Mouse (Mus musculus): ENCODE measurements around the gene Tbxas1.

The Tbxas1 gene

DNA sequence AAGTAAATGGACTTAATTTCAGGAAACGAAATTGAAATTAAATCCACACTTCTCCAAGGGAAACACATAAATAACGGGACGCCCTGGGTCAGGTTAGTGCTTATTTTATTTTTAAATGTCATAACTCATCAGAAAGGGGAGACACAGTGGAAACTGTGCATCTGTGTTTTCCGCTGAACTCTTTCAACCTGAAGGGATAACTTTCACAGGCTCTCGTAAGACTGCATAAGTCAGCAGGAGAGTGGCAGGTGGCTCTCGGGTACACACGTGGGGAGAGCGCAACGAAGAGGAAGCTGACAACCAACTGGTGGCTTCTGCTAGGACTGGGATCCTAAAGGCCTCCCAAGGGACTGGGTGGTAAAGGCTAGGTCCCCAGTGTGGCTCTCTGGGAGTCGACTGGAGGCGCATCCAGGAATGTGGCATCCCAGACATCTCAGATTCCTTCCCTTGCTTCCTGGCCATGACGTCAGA, 128.8 kb downstream of the Tbxas1 start:
- DNase-seq (ENCODE audit: low spot score) = no peak

DNA sequence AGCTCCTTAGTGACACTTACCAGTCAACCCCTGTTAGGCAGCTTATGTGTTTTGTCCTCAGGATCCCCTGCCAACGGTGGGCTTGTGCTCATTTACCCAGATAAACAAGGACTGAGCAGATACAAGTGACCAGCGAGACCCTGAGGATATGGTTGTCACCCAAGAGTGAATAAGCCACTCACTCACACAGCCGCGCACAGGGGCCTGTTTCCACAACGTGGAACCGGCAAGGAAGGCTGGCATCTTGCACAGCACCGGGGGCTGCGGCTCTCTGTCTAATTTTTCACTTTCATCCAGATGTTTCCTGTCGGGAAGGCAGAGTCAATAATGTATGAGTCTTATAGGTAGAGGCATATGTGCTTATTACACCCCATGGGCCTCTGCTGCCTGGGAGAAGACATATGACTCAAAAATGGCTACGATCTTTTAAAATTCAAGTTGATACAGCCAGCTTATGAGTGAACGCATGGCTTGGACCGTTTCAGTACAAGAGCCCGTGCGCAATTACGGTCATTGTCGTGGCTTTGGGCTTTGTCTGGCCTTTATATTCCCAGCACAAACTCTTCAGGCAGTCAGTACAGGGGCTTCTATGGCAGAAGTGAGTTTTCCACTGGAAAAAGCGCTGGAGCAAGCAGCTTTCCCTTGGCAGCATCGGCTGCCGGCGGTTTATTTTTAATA, 130.2 kb downstream of the Tbxas1 start:
- no peak for DNase-seq (ENCODE audit: low spot score)

DNA sequence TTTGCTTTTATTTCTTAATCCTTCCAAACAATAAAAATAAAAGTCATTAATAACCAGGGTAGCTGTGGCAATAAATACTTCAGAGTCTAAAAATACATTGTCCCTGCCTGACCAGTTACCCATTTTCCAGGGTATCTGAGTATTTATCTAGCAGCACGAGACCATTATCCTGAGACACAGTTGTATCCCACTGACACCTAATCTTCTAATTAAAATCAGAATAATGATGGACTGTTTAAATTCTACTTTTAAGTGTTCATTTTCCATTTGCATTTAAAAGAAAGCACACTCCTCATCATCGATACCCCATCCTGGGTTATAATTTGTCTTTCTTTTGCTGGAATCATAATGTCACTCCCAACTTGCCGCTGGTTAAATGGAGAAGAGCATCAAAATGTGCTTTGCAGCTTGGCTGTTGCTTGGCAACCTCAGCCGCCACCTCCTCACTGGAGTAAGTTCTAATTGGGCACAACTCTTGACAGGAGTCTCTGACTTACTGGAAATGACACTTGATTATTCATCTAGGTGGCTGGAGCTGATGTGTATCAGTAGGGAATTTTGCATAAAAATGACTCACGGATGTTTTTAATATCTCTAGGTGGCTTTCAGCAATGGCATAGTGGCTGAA, 130.9 kb downstream of the Tbxas1 start:
- DNase-seq (ENCODE audit: low spot score) = no peak

DNA sequence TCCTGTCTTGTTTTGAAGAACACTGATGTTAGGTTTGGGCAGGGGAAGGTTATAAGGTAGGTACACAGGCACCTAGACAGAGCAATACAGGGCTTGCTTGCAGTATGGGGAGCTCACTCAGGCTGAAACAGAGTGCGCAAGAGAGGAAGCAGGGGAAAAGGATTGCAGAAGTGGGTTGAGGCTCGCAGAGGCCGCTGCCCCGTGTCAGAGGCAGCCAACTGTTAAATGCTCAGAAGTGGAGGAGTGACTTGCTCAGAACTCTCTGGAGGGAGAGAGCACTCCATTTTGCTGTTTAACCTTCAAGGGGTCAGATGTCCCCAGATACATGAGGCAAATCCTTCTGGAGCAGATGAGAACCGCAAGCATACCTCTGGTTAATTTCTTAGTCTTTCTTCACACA, 132.0 kb downstream of the Tbxas1 start:
- peak; percentile 32 for DNase-seq (ENCODE audit: low spot score)

DNA sequence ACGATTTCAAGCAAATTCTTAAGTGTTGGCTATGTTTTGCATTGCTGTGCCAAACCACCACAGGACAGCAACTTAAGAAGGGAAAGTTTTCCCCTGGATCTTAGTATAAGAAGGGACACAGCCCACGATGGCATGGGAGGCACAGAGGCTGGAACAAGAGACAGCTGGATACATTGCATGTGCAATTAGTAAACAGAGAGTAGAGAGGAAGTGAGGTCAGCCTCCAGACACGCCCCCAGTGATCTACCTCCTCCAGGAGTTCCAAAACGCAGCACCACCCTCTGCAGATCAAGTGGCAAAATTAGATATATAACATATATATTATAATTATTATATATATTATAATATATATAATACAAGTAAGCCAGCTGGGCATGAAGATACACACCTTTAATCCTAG, 132.9 kb downstream of the Tbxas1 start:
- no peak for DNase-seq (ENCODE audit: low spot score)

DNA sequence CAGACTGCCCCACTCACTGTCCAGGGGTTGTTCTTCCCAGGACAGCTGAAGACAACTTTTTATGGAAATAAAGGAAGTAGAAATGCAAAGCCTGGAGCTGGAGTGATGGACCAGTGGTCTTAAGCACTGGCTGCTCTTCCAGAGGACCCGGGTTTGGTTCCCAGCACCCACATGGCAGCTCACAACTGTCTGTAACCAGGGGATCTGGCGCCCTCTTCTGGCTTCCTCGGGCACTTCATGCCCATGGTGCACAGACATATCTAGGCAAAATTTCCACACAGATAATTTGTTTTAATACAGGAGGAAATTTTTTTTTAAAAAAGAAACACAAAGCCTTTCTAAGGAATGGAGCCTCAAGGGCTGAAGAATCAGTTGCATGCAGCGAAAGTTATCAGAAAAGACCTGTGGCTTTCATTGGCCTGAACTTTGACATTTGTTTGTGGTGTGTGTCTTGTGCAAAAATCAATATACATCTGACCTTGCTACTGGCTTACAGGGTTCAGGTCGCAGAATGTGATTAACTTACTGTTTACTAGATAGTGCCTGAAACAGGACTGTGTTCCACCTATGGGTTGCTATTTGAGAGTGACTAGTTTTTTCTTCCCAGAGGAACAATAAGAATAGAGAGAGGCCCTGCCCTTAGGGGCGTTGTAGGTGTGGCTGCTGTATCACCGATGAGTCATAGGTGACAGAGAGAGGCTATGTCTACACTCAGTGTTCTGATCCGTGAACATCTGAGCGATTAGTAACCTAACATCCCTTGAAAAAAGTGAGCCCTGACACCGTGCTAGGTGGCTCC, 138.0 kb downstream of the Tbxas1 start:
- DNase-seq (ENCODE audit: low spot score) = no peak

DNA sequence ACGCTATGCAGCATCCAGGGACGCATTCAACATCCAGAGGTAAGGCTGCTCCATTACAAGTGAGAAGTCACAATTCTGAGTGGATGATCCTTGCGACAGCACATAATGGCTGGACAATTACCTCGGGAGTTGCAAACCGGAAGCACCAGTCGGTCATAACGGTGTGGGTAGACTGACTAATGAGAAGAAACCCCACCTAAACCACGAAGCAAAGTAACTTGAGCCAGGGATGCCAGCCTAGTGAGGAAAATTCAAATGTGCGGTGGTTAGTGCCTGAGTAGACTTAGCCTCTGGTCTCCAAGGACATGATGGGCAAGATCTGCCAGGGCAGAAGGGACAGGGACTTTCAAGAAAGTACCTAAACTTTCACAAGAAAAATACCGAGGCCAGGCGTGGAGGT, 142.7 kb downstream of the Tbxas1 start:
- no peak for DNase-seq (ENCODE audit: low spot score)

DNA sequence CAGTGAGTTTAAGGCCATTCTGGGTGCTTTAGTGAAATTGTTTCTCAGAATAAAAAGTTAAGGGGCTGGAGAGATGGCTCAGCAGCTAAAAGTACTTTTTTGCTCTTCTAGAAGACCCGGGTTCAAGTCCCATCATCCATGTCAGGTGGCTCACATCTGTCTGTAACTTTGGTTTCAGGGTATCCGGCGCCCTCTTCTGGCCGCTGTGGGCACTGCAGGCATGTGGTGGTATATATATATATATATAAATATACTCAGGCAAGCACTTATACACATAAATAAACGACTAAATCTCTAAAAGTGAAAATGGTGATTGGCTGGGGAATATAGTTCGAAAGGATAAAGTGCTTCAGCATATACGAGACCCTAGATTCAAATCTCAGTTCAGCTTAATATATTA, 143.6 kb downstream of the Tbxas1 start:
- DNase-seq (ENCODE audit: low spot score) = peak; percentile 53

DNA sequence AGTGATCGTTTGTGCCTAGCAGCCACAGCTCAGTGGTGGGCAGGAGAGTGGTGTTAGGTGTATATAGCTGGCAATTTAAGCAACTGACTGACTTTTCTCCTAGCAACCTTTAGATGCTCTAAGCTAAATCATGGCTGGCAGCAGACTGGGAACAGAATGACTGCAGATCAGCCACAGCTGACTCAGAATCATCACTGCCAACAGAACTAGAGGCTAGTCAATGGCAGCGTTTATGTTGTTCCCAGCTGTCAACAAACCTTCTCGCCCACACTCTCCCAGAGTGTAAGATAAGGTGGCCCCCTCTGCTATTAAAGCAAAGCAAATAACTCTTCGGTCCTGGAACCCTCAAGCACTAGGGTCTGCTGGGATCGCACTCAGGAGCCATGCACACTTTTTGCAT, 144.0 kb downstream of the Tbxas1 start:
- DNase-seq (ENCODE audit: low spot score) = no peak

DNA sequence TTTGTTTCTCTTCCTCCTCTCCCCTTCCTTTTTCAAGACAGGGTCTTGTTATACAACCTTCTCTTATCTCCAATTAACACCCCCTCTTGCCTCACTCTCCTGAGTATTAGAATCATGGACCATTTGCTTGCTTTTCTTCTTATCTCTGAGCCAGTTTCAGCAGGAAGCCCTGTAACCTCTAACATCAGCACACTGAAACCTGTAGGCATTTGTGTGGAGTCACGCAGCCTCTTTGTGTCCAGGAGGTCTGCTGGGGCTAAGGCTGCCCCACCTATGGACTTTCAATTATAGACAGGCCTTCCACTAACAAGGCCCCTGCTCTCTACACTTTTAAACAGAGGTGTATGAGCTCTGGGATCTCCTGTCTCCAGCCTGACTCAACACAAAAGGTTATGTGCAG, 146.7 kb downstream of the Tbxas1 start:
- no peak for DNase-seq (ENCODE audit: low spot score)

DNA sequence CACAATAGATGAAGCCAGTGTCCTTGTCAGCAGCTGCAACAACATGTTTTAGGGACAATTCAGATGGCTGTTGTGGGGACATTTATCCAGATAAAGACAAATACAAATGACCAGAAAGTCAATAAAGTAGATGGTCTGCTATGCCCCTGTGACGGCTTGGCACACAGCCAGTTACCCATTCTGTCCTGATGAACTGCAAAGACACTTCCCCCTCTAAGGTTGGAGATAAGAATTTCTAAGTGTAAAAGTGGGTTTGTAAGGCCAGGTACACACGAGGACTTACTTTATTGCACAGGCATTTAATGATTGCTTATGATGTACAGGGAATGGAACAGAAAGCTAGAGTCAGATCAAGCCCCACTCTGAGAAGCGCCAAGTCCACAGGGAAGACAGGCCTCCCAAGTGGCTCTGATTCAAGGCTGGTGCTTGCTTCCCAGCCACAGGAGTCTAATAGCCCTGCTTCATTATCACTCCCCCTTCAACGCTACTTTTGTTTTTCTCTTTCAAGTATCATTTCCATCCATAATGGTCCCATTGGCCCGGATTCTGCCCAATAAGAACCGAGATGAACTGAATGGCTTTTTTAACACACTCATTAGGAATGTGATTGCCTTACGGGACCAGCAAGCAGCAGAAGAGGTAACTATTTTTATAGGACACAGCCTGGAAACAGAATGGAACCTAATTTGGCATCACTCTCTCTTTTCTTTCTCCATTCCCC, 147.4 kb downstream of the Tbxas1 start:
- DNase-seq (ENCODE audit: low spot score) = no peak

DNA sequence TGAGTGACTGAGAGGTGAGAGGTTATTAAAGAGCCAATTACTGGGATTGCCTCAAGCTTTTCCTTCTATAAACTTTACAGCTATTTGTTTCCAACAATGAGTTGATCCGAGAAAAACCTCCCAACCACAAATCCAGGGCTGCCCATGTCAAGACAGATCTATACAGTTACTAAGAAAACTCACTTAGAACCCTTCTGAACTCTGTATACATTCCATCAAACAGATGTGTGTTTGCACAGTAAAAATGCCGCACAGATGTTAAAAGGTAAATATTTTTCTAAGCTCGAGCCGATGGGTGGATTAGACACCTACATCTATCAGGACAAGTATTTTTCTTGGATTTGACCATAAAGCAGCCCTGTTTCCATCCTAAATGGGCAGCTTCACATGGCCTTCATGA, 149.4 kb downstream of the Tbxas1 start:
- no peak for DNase-seq (ENCODE audit: low spot score)

DNA sequence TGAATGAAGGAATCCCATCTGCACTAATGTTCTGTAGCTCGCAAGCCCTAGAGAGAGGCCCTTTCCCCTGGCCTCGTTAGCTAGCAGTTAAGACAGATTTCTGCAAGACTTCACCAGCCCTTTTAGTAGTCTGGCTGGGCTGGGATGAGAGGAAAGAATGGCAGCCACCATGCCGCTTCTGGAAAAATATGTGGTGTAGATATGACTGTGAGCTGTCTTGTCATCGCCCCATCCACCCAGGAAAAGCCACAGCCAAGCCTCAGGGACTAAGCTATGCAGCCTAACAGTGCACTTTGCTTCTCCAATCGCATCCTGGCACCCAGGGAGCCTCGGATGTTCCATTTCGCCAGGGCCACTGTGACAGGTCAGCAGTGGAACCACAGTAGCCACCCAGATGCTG, 149.8 kb downstream of the Tbxas1 start:
- DNase-seq (ENCODE audit: low spot score) = no peak

DNA sequence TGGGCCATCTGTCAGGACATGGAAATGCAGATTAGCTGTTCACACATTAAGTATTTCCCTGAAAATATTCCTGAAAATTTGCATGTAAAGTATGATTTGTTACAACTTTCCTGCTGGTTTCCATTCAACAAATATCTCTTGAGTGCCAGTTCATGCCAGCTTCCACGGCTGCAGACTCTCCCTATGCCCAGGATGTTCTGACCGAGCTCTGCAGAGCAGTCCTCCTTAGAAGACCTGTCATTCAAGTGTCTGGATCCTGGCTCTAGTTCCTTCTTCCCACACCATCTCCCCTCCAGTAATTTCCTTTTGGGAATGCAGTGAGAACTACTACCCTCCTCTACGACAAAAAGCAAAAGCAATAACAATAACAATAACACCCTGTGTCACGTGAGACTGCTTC, 155.5 kb downstream of the Tbxas1 start:
- DNase-seq (ENCODE audit: low spot score) = no peak

DNA sequence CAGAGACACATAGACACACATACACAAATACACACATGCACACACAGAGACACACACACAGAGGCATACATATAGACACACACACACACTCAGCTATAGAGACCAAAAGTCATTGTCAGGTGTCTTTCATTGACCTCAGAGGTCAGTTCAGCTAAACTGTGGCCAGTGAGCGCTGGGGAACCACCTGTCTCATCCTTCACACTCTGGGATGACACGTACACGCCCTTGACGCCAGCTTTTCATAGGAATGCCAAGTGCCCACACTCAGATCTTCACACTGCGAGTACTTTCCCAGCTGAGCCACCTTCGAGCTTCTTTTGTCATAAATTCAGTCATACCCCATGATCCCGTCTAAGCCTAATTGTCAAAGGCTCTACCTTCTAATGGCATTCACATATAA, 158.5 kb downstream of the Tbxas1 start:
- no peak for DNase-seq (ENCODE audit: low spot score)

DNA sequence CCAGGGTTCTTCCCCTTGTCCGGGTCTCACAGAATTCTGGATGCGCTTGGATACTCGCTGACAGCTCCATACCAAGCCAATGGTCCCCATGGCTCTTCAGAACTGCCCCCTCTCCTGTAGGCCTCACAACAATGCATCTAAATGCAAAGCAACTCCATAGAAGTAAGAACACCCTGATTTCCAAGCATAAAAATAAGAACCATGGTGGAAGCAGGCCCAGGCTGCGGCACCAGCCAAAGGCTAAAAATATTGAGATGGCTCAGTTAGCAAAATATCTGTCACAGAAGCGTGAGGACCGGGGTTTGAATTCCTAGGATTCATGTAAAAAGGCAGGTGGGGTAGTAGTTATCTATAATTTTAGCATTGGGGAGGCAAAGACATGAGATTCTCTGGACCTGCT, 159.8 kb downstream of the Tbxas1 start:
- DNase-seq (ENCODE audit: low spot score) = no peak

DNA sequence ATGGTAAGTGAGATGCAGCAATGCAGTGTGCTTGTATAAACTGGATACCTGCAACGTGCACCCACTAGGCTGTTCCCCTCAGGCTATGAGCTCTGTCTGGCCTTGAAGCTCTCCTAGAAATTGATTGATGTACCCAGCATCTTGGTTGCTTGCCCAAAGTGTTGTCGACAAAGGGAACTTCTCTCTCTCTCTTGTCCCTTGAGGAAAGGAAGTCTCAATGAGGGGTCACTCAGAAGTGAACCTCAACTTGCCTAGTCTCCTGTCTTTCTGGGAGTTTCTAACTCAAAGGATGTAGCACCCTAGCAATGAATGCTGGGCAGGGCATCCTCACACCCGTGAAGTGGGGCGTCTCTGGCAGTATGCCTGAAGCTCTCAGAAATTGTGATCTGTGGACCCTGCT, 161.0 kb downstream of the Tbxas1 start:
- DNase-seq (ENCODE audit: low spot score) = no peak

DNA sequence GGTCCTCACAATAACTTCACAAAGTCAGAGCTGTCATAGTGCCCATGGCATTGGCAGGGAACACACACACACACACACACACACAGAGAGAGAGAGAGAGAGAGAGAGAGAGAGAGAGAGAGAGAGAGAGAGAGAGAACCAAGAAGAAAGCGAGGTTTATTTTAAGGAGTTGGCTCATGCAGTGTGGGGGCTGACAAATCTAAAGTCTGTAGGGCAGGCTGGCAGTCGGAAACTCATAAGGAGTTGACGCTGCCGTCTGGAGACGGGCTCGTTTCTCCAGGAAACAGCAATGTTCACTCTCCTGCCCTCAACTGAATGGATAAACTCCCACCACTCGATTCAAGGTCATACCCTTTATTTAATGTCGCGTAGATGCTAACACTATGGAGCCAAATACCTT, 165.2 kb downstream of the Tbxas1 start:
- DNase-seq (ENCODE audit: low spot score) = no peak

DNA sequence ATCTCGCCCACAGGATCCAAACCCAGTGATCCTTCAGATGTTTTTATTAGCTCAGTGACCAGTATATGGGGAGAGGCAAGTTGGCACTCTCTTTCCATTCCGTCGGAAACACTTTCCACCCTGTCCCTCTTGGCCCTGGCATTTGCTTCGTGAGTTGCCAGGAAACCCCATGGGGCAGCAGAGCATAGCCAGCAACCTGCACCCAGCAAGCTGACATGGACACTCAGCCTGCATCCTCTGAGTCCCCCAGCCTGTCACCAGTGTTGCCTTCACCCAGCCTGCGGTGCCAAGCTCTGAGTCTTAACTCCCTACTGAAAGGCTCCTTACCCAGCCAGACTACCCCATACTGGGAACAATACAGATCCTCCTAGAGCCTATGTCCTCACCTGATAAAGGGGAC, 173.9 kb downstream of the Tbxas1 start:
- DNase-seq (ENCODE audit: low spot score) = no peak

DNA sequence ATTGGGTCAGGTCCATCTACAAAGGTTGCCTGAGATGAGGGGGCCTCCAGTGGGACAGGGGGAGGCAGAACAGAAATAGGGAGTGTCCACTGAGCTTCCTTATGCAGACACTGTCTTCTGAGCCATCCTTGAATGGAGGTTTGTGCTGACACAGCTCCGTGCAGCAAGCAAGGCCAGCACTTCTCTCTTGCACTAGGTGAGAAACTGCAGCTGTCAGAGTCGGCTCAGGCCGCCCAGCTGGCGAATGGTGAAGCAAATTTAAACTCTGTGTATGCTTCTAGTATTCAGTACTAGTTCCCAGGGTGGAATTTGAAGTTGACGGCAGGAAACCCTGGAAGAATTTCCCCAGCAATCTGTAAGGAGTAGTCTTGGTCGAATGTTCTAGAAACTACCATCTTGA, 175.6 kb downstream of the Tbxas1 start:
- DNase-seq (ENCODE audit: low spot score) = no peak

DNA sequence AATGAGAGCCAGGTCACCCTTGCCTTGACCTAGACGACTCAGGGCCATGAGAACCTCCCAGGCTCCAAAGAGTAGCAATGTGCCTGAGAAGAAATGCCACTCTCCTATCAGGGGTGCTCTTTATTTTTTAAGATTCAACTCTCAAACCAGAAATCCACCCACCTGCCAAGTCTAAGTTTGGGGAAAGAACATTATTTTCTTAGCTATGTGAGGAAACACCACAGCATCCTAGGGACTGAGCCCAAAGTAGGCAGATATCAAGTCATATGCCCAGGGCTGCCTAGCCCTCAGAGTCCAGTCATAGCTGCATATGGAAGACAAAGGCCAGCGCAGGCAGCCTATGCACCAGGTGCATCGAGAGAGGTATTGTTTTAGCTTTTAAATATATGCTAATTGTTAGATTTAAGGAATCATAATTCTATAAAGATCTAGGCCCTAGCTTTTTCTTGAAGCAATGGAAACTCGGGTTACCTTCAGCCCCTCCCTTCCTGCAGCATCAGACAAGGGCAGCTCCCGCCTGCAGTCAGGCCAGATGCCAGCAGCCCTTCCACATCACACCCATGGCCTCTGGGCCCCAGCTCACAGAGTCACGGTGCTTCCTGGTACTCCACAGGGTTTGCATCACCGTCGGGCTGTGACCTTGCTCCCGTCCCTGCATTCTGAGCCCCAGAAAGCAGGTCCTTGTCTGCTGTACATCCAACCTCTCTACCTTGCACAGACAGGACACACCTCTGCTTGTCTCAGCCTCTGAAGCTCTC, 176.8 kb downstream of the Tbxas1 start:
- no peak for DNase-seq (ENCODE audit: low spot score)

DNA sequence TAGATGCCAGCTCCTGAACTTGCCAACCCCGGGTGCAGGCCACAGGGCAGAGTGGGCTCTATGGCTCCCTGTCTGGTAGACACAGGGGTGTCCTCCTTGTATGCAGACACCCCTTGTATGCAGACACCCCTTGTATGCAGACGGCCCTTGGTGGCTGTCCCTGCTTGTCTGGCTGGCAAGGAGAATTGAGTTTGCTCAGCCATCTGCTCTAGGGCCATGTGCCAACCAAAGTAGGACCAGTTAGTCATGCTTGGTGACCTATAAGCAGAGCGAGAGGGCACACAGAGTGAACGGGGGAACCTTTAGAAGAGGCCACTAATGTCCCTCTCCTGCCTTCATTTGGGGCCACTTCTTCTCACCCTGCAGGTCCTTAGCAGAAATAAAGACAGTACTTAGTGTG, 177.4 kb downstream of the Tbxas1 start:
- no peak for DNase-seq (ENCODE audit: low spot score)

Measured in spleen, adult 12 weeks (tissue).